Mouse (Mus musculus) lung, postnatal 36 days (tissue): ENCODE results near the gene Olfr1162.
"Not testable (repeated sequence)": the region's sequence is repeated elsewhere in the genome, so short reads cannot be mapped to it uniquely, and the experiment has no call there.

Experiments used
- DNase-seq: peaks from one replicate; pipeline ENCODE4 v3.0.0; 2022; ENCODE audit warnings: mixed read lengths

Gene Olfr1162

GRCm38 (mm10) chr2:88051029-88051428 lies at the start of gene Olfr1162:
Gene Olfr1162, minus strand, starts transcription at chr2:88051129.
- no peak for DNase-seq

GRCm38 (mm10) chr2:88093866-88094265 lies 42.9 kb upstream of the Olfr1162 start, which contains the start of gene Olfr1164:
Gene Olfr1164, minus strand, starts transcription at chr2:88093966.
- DNase-seq: no peak

GRCm38 (mm10) chr2:88071730-88072129 lies 20.8 kb upstream of the Olfr1162 start, which contains the start of gene Olfr1163:
Gene Olfr1163, minus strand, starts transcription at chr2:88071830.
- DNase-seq: no peak

GRCm38 (mm10) chr2:88063587-88063986 lies 12.7 kb upstream of the Olfr1162 start:
- DNase-seq: no peak

- DNase-seq: no peak
Measured at GRCm38 (mm10) chr2:88037599-88037998, 13.3 kb downstream of the Olfr1162 start, which contains the start of gene Olfr73. Gene Olfr73, minus strand, starts transcription at chr2:88037699.

- not testable (repeated sequence) for DNase-seq
Measured at GRCm38 (mm10) chr2:88022474-88022873, 28.5 kb downstream of the Olfr1162 start, which contains the start of gene Olfr1161. Gene Olfr1161, plus strand, starts transcription at chr2:88022774.

GRCm38 (mm10) chr2:88007515-88008318 lies 43.2 kb downstream of the Olfr1162 start, which contains the start of gene Olfr1160:
Gene Olfr1160, minus strand, starts transcription at chr2:88008268.
- no peak for DNase-seq
